Mouse (Mus musculus) midbrain, embryonic 13.5 days (tissue): Measurements from ENCODE around the gene Hoxc10. TPM values are rescaled to one million over a fixed set of nuclear protein-coding genes. Genes with fewer than 3 reads are reported as not detected.

Source experiments
- ATAC-seq: fragments of 200-750 bp; cut with Nextera tagmentation; 2 replicates; pipeline ENCODE4 v1.8.0; 2017; ENCODE audit warnings: mild to moderate bottlenecking, moderate TSS enrichment, moderate library complexity
- H3K27ac ChIP-seq: fragments of 300-500 bp; sonication (generic); 2 replicates; pipeline ENCODE4 v1.5.1; 2015; ENCODE audit warnings: inconsistent platforms, mild to moderate bottlenecking, moderate library complexity
- H3K27me3 ChIP-seq: fragments of 300-500 bp; sonication (generic); 2 replicates; pipeline ENCODE4 v1.6.1; 2015; ENCODE audit warnings: mild to moderate bottlenecking, inconsistent platforms
- H3K36me3 ChIP-seq: fragments of 300-500 bp; sonication (generic); 2 replicates; pipeline ENCODE4 v1.6.1; 2015; ENCODE audit warnings: mild to moderate bottlenecking, inconsistent platforms
- H3K4me1 ChIP-seq: fragments of 300-500 bp; sonication (generic); replicated peaks from 2 replicates; pipeline ENCODE4 v1.6.1; 2015; ENCODE audit warnings: inconsistent platforms
- H3K4me2 ChIP-seq: fragments of 300-500 bp; sonication (generic); replicated peaks from 2 replicates; pipeline ENCODE4 v1.6.1; 2015; ENCODE audit warnings: moderate library complexity, mild to moderate bottlenecking, inconsistent platforms
- H3K4me3 ChIP-seq: fragments of 300-500 bp; sonication (generic); replicated peaks from 2 replicates; pipeline ENCODE4 v1.5.1; 2015; ENCODE audit warnings: mild to moderate bottlenecking, inconsistent platforms
- H3K9ac ChIP-seq: fragments of 300-500 bp; sonication (generic); replicated peaks from 2 replicates; pipeline ENCODE4 v1.6.1; 2015; ENCODE audit warnings: mild to moderate bottlenecking, inconsistent platforms
- H3K9me3 ChIP-seq: fragments of 300-500 bp; sonication (generic); 2 replicates; pipeline ENCODE4 v1.6.1; 2016; ENCODE audit warnings: mild to moderate bottlenecking, inconsistent platforms
- WGBS: fragments of 180-500 bp; shearing (Covaris S2); methylation state at CpG from one replicate; pipeline ENCODE4 v1.1.7; 2015; 5-methylcytosine and 5-hydroxymethylcytosine counted together
- microRNA counts: library from miRNA; unstranded; fragments of <30 nt; microRNA quantifications from one replicate; lab custom pipeline; 2016
- microRNA-seq: library from miRNA; unstranded; fragments of <30 nt; microRNA quantifications from one replicate; pipeline ENCODE4, GENCODE M21; 2016
- polyA plus RNA-seq: library from polyadenylated mRNA; unstranded; fragments of >200 nt; fragmentation: Nextera tagmentation; extraction: Ambion mirVana; gene quantifications from 2 replicates; pipeline ENCODE4 v1.2.1, GENCODE M21; 2015

The Hoxc10 gene
- polyA plus RNA-seq, 1 experiment from 2014 or later = not detected

GRCm38 (mm10) chr15:103011928-103012486 is 45.4 kb downstream of the Hoxc10 start:
- ATAC-seq = no peak
- Histone ChIP-seq H3K27me3 (peaks cover 99% of the 10 kb centered on the region), H3K4me3 (no peak overlapping the region), H3K9me3 (no peaks in the 10 kb centered on the region), H3K9ac (no peak overlapping the region), H3K36me3 (no peaks in the 10 kb centered on the region), H3K27ac (no peak overlapping the region), H3K4me2 (no peak overlapping the region), H3K4me1 (peaks cover 7% of the 10 kb centered on the region; the same call in 1 of the 2 replicates)
- 1% methylated on average over 26 of the region's 26 CpGs for WGBS

GRCm38 (mm10) chr15:103013238-103013984 is 46.8 kb downstream of the Hoxc10 start:
- ATAC-seq = no peak
- H3K4me1 ChIP-seq = peaks cover 7% of the 10 kb centered on the region; the same call in 1 of the 2 replicates
- no peaks in the 10 kb centered on the region for H3K9me3 ChIP-seq
- H3K27ac ChIP-seq = no peak overlapping the region
- peaks cover 99% of the 10 kb centered on the region for H3K27me3 ChIP-seq
- 0 out of 2 replicates have a peak overlapping the region, but pooled peaks have one; percentile 13 for H3K4me2 ChIP-seq
- 3% methylated on average over 17 of the region's 17 CpGs for WGBS
- H3K36me3 ChIP-seq = no peaks in the 10 kb centered on the region
- no peak overlapping the region for H3K4me3 ChIP-seq
- H3K9ac ChIP-seq = no peak overlapping the region

- 0 out of 2 replicates have a peak overlapping the region, but pooled peaks have one; percentile 13 for H3K4me2 ChIP-seq
- no peak overlapping the region for H3K9ac ChIP-seq
- H3K9me3 ChIP-seq = no peaks in the 10 kb centered on the region
- H3K4me1 ChIP-seq = peaks cover 7% of the 10 kb centered on the region; the same call in 1 of the 2 replicates
- peak overlapping the region; percentile 9; the same call in 1 of the 2 replicates for H3K4me3 ChIP-seq
- no peaks in the 10 kb centered on the region for H3K36me3 ChIP-seq
- under 1% methylated on average over 54 of the region's 57 CpGs for WGBS
- ATAC-seq = peak; percentile 50; the same call in 1 of the 2 replicates
- no peak overlapping the region for H3K27ac ChIP-seq
- H3K27me3 ChIP-seq = peaks cover 99% of the 10 kb centered on the region
These were observed 47.8 kb downstream of the Hoxc10 start for GRCm38 (mm10) chr15:103014166-103015008.

GRCm38 (mm10) chr15:103015009-103015399 is 48.4 kb downstream of the Hoxc10 start:
- Histone ChIP-seq H3K36me3 (no peaks in the 10 kb centered on the region), H3K9ac (no peak overlapping the region), H3K27ac (no peak overlapping the region), H3K9me3 (no peaks in the 10 kb centered on the region), H3K27me3 (peaks cover 99% of the 10 kb centered on the region), H3K4me2 (no peak overlapping the region), H3K4me3 (no peak overlapping the region), H3K4me1 (peaks cover 7% of the 10 kb centered on the region; the same call in 1 of the 2 replicates)
- ATAC-seq = no peak
- under 1% methylated on average over 28 of the region's 28 CpGs for WGBS

GRCm38 (mm10) chr15:103015406-103016166 is 49.0 kb downstream of the Hoxc10 start:
- Histone ChIP-seq H3K4me3 (no peak overlapping the region), H3K27me3 (peaks cover 99% of the 10 kb centered on the region), H3K36me3 (no peaks in the 10 kb centered on the region), H3K9me3 (no peaks in the 10 kb centered on the region), H3K27ac (no peak overlapping the region), H3K4me1 (peaks cover 7% of the 10 kb centered on the region; the same call in 1 of the 2 replicates), H3K4me2 (no peak overlapping the region), H3K9ac (no peak overlapping the region)
- no peak for ATAC-seq
- under 1% methylated on average over 19 of the region's 19 CpGs for WGBS

- no peak for ATAC-seq
- WGBS = 3% methylated on average over 9 of the region's 9 CpGs
- Histone ChIP-seq H3K9me3 (no peaks in the 10 kb centered on the region), H3K27me3 (peaks cover 100% of the 10 kb centered on the region), H3K36me3 (no peaks in the 10 kb centered on the region), H3K9ac (no peak within 1 kb of the TSS), H3K4me3 (no peak within 1 kb of the TSS), H3K4me1 (peaks cover 7% of the 10 kb centered on the region; the same call in 1 of the 2 replicates), H3K4me2 (no peak within 1 kb of the TSS), H3K27ac (no peak within 1 kb of the TSS)
These were observed 52.0 kb downstream of the Hoxc10 start, which contains the start of gene Hoxc4 for GRCm38 (mm10) chr15:103018636-103019035. Gene Hoxc4, plus strand, starts transcription at chr15:103018934.

- H3K9me3 ChIP-seq = no peaks in the 10 kb centered on the region
- H3K36me3 ChIP-seq = no peaks in the 10 kb centered on the region
- peaks cover 100% of the 10 kb centered on the region for H3K27me3 ChIP-seq
- WGBS = 2% methylated on average over 8 of the region's 8 CpGs
- H3K4me2 ChIP-seq = no peak overlapping the region
- H3K9ac ChIP-seq = no peak overlapping the region
- no peak overlapping the region for H3K4me3 ChIP-seq
- no peak for ATAC-seq
- H3K4me1 ChIP-seq = no peaks in the 10 kb centered on the region
- H3K27ac ChIP-seq = no peak overlapping the region
These were observed 54.4 kb downstream of the Hoxc10 start for GRCm38 (mm10) chr15:103020899-103021418.

MicroRNA genes within 50 kb of the gene (microRNA counts, 519-probe panel; counts per million panel counts)
- microRNA mmu-miR-615-3p (lab: Ali Mortazavi, UCI) (110 counts per million, percentile 56 among the panel's probes with 10 or more counts), microRNA mmu-miR-615-5p (lab: Ali Mortazavi, UCI) (110 counts per million, percentile 56 among the panel's probes with 10 or more counts)

Small RNA genes lying within 50 kb of the gene (microRNA-seq; reads per million reads assigned to microRNA genes)
- gene Mir196a-2 (1.2 reads per million), gene Mir615 (18.4 reads per million, percentile 35 among the genes with 10 or more reads in this experiment)

Other genes with a start within 250 kb of the Hoxc10 start
- gene Calcoco1, start 244.6 kb upstream of the Hoxc10 start, polyA plus RNA-seq = 41.9 and 51.1 TPM in 2 replicates
- not detected in 2 replicates for gene Hoxc13, start 45.7 kb upstream of the Hoxc10 start, polyA plus RNA-seq
- not detected in 2 replicates for gene Hoxc12, start 30.0 kb upstream of the Hoxc10 start, polyA plus RNA-seq
- gene Hoxc11, start 12.4 kb upstream of the Hoxc10 start, polyA plus RNA-seq = not detected in 2 replicates
- 0.09 TPM in 1 of 2 replicates, not detected in the other for gene Hoxc5, start 647 bp downstream of the Hoxc10 start, polyA plus RNA-seq
- not detected in 2 replicates for gene Hoxc9, start 9.6 kb downstream of the Hoxc10 start, polyA plus RNA-seq
- gene Hoxc8, start 23.8 kb downstream of the Hoxc10 start, polyA plus RNA-seq = not detected in 2 replicates
- not detected in 2 replicates for gene Hoxc6, start 31.5 kb downstream of the Hoxc10 start, polyA plus RNA-seq
- gene Hoxc4, start 52.1 kb downstream of the Hoxc10 start, polyA plus RNA-seq = 0.10 and 0.11 TPM in 2 replicates
- gene Smug1, start 200.3 kb downstream of the Hoxc10 start, polyA plus RNA-seq = 26.8 and 27.7 TPM in 2 replicates